Mouse (Mus musculus): ENCODE data around the gene Chmp4b. TPM values are rescaled to one million over a fixed set of nuclear protein-coding genes. Genes with fewer than 3 reads are reported as not detected.

Chmp4b gene
- polyA plus RNA-seq, 1 experiment: 277 TPM

DNA sequence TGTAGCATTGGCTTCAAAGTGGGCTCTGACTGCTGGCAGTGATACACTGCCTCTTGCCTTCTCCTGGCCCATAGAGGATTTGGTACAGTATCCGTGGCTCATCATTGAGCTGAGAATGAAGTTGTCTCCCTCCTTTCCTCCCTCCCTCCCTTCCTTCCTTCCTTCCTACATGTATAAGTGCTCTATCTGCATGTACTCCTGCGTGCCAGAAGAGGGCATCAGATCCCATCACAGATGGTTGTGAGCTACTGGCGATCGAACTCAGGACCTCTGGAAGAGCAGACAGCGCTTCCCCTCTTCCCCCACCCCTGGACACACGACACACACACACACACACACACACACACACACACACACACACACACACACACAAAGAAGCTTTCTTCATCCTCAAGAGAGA, 61.6 kb downstream of the Chmp4b start:
- DNase-seq (ENCODE audit: extremely low spot score in 1 of 2, low spot score in 1 of 2): no peak

DNA sequence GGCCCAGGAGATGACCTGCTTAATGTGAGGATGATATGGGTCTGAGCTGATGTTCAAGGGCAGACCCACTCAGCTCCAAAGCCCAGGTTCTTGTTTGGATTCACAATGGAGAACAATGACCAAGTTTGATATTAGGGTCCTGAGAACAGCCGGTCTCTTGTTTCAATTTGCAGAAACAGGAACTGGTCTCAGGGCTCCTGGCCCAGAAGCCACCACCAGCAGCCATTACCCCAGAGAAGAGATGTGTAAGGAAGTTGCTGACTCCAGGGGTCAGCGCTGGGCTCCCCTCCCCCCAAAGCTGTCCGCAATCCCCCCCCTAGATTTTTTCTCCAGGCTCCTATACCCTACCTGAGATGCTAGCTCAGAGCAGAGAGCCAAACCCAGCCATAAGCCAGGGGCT, 62.5 kb downstream of the Chmp4b start:
- no peak for DNase-seq (ENCODE audit: extremely low spot score in 1 of 2, low spot score in 1 of 2)

DNA sequence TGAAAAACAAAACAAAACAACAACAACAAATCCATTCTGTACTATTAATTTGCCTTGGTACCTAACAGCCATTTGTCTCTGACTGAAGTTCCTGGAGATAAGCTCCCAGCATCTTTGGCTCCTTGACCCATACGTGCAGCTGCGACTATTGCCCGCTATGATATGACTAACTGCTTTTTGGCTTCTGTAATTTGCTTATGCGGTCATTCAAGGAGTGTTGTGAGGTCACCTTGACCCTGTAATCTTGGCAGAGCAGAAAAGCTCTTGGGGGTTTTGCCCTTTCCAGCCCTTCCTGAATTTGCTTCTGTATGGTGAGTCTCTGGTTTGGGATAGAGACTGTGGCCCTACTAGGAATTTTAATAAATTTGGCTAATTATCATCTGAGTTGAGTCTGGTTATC, 65.1 kb downstream of the Chmp4b start:
- no peak for DNase-seq (ENCODE audit: extremely low spot score in 1 of 2, low spot score in 1 of 2)

GRCm38 (mm10) chr2:154717081-154717480, 65.6 kb downstream of the Chmp4b start:
- no peak for DNase-seq (ENCODE audit: extremely low spot score in 1 of 2, low spot score in 1 of 2)

DNA sequence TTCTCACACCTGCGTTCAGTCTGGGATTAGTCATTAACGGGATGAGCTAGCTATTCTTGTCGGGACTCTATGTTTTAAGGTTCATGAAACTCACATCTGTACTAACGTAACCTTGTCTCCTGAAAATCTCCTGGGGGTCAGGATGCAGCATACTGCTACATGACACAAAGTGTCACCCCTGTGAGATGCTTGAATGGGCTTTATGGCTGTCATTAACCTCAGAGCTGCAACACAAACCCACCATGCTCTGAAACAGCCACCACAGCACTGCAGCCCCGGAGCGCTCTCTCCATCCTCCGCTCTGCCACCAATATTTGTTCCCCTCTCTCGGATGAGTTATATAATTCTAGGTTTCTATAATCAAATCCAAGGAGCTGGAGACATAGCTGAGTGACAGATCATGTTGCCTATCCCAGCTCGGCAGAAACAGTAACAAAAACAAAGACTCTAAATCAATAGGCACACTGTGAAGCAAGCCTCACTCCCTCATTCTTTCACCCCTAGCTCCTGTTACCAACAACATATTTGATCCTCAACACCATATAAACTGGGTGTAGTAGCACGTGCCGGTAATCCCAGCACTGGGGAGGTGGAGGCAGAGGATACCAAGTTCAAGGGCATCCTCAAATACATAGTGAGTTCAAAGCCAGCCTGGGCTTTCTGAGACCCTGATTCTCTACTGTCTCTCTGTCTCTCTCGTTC, 67.5 kb downstream of the Chmp4b start:
- no peak for DNase-seq (ENCODE audit: extremely low spot score in 1 of 2, low spot score in 1 of 2)

- DNase-seq (ENCODE audit: extremely low spot score in 1 of 2, low spot score in 1 of 2): no peak
These were observed 68.8 kb downstream of the Chmp4b start for GRCm38 (mm10) chr2:154720315-154720714.

- no peak for DNase-seq (ENCODE audit: extremely low spot score in 1 of 2, low spot score in 1 of 2)
These were observed 72.0 kb downstream of the Chmp4b start for GRCm38 (mm10) chr2:154723473-154723872.

GRCm38 (mm10) chr2:154729737-154730136, 78.2 kb downstream of the Chmp4b start:
- DNase-seq (ENCODE audit: extremely low spot score in 1 of 2, low spot score in 1 of 2): no peak

DNA sequence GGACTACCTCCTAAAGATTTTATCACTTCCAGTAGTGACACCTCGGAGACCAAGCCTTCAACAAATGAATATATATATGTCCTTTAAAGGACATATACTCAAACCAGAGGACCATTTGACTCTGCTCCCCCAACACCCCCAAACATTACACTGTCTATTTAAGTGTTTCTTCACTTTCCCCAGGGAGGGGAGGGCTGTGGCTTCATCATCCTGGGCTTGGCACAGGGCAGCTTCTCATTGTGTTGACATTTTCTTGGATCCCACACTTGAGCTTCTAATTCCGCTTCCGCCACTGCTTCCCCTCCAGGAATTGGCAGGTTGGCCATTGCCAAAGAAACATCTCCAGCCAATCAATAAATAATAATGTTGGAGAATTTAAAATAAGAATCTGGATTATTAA, 79.3 kb downstream of the Chmp4b start:
- DNase-seq (ENCODE audit: extremely low spot score in 1 of 2, low spot score in 1 of 2): no peak

DNA sequence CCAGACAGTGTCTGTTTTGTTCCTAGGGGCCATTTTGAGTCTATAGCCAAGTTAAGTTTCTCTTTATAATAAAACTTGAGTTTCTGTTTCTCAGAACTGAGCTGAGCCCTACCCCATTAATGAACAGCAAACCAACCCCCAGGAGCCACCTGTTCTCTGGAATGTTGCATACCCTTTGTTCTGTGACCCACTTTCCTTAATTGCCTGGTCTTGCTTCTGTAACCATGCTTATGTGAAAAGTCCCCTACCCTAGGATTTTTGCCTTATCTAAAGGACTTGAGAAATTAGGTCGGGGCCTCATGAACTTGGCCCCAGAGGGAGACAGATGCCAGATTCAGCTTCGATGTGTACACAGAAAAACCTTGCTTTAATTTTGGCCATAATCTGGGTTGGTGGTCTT, 80.4 kb downstream of the Chmp4b start:
- no peak for DNase-seq (ENCODE audit: extremely low spot score in 1 of 2, low spot score in 1 of 2)

DNA sequence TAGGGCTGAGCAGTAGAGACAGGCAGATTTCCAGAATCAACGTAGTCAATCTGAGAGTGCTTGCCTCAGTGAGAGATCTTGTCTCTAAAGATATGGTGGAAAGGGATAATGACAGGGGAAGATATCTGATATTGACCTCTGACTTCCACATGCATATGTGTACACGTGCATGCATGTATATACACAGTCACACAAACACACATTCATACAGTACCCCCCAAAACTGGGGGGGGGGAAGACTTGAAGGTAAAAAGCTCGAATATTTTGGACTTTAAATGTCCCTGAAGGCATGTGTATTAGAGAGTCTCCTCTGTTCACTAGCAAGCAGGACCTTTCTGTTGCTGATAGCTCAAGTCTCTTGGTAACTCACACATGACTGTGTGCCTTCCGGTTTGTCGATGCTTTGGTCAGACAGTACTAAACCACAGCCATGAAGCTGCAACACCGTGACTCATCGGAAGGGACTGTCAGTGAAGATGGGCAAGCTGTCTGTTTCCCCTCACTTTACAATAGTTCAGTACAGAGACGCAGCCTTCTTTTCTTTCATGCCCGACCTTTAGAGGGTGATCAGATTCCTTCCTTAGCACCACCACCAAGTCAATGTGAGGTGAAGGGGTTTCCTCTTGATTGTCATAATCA, 81.1 kb downstream of the Chmp4b start:
- DNase-seq (ENCODE audit: extremely low spot score in 1 of 2, low spot score in 1 of 2): no peak

GRCm38 (mm10) chr2:154734977-154735376, 83.5 kb downstream of the Chmp4b start:
- no peak for DNase-seq (ENCODE audit: extremely low spot score in 1 of 2, low spot score in 1 of 2)

GRCm38 (mm10) chr2:154735416-154735815, 83.9 kb downstream of the Chmp4b start:
- no peak for DNase-seq (ENCODE audit: extremely low spot score in 1 of 2, low spot score in 1 of 2)

- DNase-seq (ENCODE audit: extremely low spot score in 1 of 2, low spot score in 1 of 2): no peak
These were observed 84.5 kb downstream of the Chmp4b start for GRCm38 (mm10) chr2:154735986-154736385.

DNA sequence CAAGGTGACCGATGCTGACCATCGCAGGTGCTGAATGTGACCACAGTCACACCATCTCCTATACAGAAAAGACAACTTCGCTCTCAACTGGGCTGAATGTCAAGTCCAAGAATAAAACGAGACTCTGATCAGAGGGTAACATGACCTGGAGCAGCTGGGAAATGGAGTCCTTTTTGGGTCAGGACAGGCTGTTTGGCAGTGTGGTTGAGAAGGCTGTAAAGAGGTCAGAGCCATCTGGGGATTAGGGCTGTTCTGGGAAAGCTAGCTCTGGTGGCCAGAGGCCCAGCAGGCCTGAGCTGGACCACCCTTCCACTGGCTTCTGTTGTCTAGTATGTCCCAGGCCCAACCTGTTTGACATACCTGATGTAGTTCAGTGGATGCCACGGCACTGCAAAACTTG, 87.1 kb downstream of the Chmp4b start:
- DNase-seq (ENCODE audit: extremely low spot score in 1 of 2, low spot score in 1 of 2): no peak

DNA sequence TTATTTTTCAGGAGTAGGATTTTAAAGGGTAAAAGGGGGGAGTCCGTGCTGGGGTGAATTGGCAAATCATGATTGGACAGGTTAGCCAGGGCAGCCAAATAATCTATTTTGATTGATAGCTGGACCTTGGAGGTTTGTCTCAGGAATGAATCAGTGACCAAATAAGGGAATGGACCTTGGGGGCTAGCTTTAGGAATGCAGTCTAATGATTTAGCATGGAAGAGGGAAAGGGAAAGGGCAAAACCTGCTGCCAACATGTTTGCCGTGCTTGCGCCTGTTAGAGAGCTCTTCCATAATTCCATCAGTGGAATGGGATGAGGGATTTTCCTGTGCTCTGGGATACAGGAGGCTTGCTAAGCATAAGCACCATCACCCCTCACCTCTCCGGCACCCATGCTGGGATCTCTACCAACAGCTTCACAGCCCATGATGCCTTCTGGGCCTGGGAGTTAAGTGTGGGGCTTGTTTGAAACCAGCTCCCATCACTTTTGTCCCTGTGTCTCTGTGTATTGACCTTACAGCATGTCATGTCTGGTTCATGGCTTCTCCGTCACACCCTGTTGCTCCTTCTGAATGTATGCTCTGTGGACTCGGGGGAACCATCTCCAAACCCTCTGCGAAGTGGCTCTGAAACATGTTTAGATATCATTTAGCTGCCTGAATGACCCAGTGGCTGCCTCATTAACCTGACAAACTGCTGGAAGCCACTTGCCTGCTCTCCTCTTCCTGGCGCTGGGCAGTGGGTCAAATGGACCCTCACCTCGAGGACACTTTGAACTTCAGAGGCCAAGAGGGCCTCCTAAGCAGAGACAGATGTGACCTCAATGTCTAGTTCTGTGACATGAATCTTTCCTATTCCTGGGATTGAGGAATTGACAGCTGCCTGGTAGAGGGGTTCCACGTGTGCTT, 91.7 kb downstream of the Chmp4b start:
- no peak for DNase-seq (ENCODE audit: extremely low spot score in 1 of 2, low spot score in 1 of 2)

DNA sequence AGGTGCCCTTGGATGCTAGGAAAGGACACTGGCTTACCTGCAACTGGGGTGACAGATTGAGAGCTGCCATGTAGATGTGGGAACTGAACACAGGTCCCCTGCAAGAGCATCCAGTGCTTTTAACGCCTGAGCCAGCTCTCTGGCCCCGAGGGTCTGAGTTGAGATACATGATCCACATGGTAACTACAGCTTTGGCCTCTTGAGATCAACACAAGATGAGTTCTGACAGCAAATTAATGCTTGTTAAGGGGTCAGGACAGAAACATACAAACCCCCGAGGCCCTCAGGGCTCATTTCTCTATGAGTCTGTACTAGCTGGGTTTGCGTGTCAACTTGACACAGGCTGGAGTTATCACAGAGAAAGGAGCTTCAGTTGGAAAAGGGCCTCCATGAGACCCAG, 92.4 kb downstream of the Chmp4b start:
- DNase-seq (ENCODE audit: extremely low spot score in 1 of 2, low spot score in 1 of 2): no peak

Data from frontal cortex, adult 2 months (tissue).